ENCODE assay signal across 8 mouse cellular contexts in the genomic region with DNA sequence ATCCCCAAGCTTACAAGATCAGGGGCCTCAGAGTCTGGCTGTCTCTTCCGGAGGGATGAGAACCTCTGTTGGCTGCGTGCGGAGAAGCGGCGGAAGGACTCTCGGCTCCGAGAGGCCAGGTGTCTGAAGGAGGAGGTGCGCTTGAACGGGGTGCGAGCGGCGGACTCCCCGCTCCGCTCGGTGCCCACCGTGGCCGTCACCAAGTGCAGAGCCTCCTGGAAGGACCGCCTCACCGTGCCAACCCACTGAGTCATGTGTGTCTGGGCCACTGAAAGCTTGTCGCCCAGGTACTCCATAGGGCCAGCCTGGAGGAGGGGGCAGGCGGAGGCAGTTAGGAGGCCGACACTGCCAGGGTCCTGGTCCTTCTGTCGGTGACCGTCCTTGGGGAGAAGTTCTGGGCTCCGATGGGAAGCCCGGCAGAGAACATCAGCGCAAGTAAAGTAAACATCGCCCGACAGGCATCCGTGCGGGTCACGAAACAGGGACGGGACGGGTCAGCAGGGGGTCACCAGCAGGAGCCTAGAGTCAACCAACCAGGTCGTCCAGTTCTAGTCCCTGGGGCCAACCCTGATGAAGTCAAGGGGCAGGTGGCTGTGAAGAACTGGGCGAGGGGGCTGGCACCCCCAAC. TPM values are rescaled to one million over a fixed set of nuclear protein-coding genes. Genes with fewer than 3 reads are reported as not detected.
DNase-seq lines count a peak whose midpoint lies in the region; ATAC-seq and TF ChIP-seq lines count a peak whose summit lies in the region.

No protein-coding gene starts in this region.

- peak overlapping the region; percentile 46 for H3K4me3 ChIP-seq in kidney, adult 2 months (ENCODE audit: insufficient read depth, low read depth, low read length)
- H3K4me3 ChIP-seq in heart, postnatal 0 days (ENCODE audit: low read depth, low read length), result peak overlapping the region; percentile 62
- peak overlapping the region; percentile 47 for H3K4me3 ChIP-seq in lung, embryonic 14.5 days (ENCODE audit: low read depth, low read length)
- peak overlapping the region; percentile 48 for H3K4me3 ChIP-seq in stomach, postnatal 0 days (ENCODE audit: low read depth, low read length)

- intact Hi-C loops in left cerebral cortex, postnatal 10 days (cut with DNase I), result loop anchor here (5.0 kb wide), 1 partner anchor 36 kb away; no protein-coding TSS in a partner anchor

- H3K27me3 ChIP-seq in kidney, adult 2 months (replicated peaks; ENCODE audit: control insufficient read depth, insufficient read depth, low read length), result no peaks in the 10 kb centered on the region
- no peaks in the 10 kb centered on the region for H3K27me3 ChIP-seq in heart, postnatal 0 days (ENCODE audit: control insufficient read depth, insufficient read depth, low read length)
- peaks cover 10% of the 10 kb centered on the region for H3K27me3 ChIP-seq in lung, embryonic 14.5 days (ENCODE audit: insufficient read depth, low read length)
- H3K27me3 ChIP-seq in stomach, postnatal 0 days (ENCODE audit: control insufficient read depth, insufficient read depth, low read length), result no peaks in the 10 kb centered on the region

- TF ChIP-seq CTCF in kidney, adult 2 months (conservative IDR thresholded peaks at IDR 0.05; ENCODE audit: insufficient read depth, insufficient read length, low read depth, low read length), result no peak
- no peak for TF ChIP-seq CTCF in heart, postnatal 0 days (IDR thresholded peaks at IDR 0.05; ENCODE audit: low read depth)
- no peak for TF ChIP-seq CTCF in lung, embryonic 14.5 days (IDR thresholded peaks at IDR 0.05; ENCODE audit: low read depth)
- no peak for TF ChIP-seq CTCF in stomach, postnatal 0 days (IDR thresholded peaks at IDR 0.05; ENCODE audit: low read depth)

- no peak; the same call in 1 of the 2 replicates for ATAC-seq in heart, postnatal 0 days (ENCODE audit: insufficient read depth, low read depth)
- ATAC-seq in lung, embryonic 14.5 days (ENCODE audit: insufficient read depth), result 0 out of 2 replicates have a peak, but pooled peaks have one; percentile 6
- peak; percentile 23 for ATAC-seq in stomach, postnatal 0 days (ENCODE audit: low FRiP score, low TSS enrichment)

- H3K4me2 ChIP-seq in heart, postnatal 0 days (ENCODE audit: low read depth, low read length), result peak overlapping the region; percentile 83
- peak overlapping the region; percentile 94 for H3K4me2 ChIP-seq in lung, embryonic 14.5 days
- H3K4me2 ChIP-seq in stomach, postnatal 0 days (replicated peaks; ENCODE audit: low read depth), result peak overlapping the region; percentile 92

- H3K27ac ChIP-seq in kidney, adult 2 months (ENCODE audit: insufficient read depth, low read depth, low read length), result no peak overlapping the region
- peak overlapping the region; percentile 94 for H3K27ac ChIP-seq in heart, postnatal 0 days (ENCODE audit: low read depth)
- peak overlapping the region; percentile 95 for H3K27ac ChIP-seq in lung, embryonic 14.5 days (ENCODE audit: low read depth)
- H3K27ac ChIP-seq in stomach, postnatal 0 days (replicated peaks), result peak overlapping the region; percentile 90

- no peaks in the 10 kb centered on the region for H3K36me3 ChIP-seq in kidney, adult 2 months (ENCODE audit: control insufficient read depth, insufficient read depth, low read length)
- no peaks in the 10 kb centered on the region for H3K36me3 ChIP-seq in heart, postnatal 0 days (replicated peaks; ENCODE audit: control insufficient read depth, insufficient read depth, low read length)
- H3K36me3 ChIP-seq in lung, embryonic 14.5 days (ENCODE audit: insufficient read depth), result no peaks in the 10 kb centered on the region
- no peaks in the 10 kb centered on the region for H3K36me3 ChIP-seq in stomach, postnatal 0 days (ENCODE audit: control insufficient read depth, insufficient read depth, low read length)

- H3K9ac ChIP-seq in heart, postnatal 0 days (replicated peaks; ENCODE audit: low read depth, low read length), result peak overlapping the region; percentile 75
- peak overlapping the region; percentile 64 for H3K9ac ChIP-seq in lung, embryonic 14.5 days
- peak overlapping the region; percentile 67 for H3K9ac ChIP-seq in stomach, postnatal 0 days (ENCODE audit: low read length)

- no peak for TF ChIP-seq POLR2A in kidney, adult 2 months (IDR thresholded peaks at IDR 0.05; ENCODE audit: low read depth, low read length)

- 51% methylated on average over 36 of the region's 36 CpGs for WGBS in kidney, adult 2 months
- 2% methylated on average over 35 of the region's 36 CpGs for WGBS in heart, postnatal 0 days
- WGBS in lung, embryonic 14.5 days, result 4% methylated on average over 36 of the region's 36 CpGs
- 6% methylated on average over 36 of the region's 36 CpGs for WGBS in stomach, postnatal 0 days

- no peak for DNase-seq in kidney, adult 2 months
- no peak for DNase-seq in kidney, postnatal 14 days
- peak; percentile 55 for DNase-seq in brain, adult 2 months (ENCODE audit: low read depth, low spot score)
- no peak for DNase-seq in heart, postnatal 0 days (ENCODE audit: low spot score)
- no peak for DNase-seq in lung, embryonic 14.5 days
- peak; percentile 56 for DNase-seq in stomach, postnatal 0 days (ENCODE audit: low spot score)
- DNase-seq in left cerebral cortex, postnatal 10 days (ENCODE audit: extremely low spot score in 1 of 2, low spot score in 2 of 2), result no peak
- DNase-seq in layer of hippocampus, adult 9-10 months (ENCODE audit: low spot score), result no peak

- H3K4me1 ChIP-seq in kidney, adult 2 months (ENCODE audit: control insufficient read depth, insufficient read depth, low read length), result no peaks in the 10 kb centered on the region
- H3K4me1 ChIP-seq in heart, postnatal 0 days (ENCODE audit: control insufficient read depth, insufficient read depth), result peaks cover 32% of the 10 kb centered on the region
- H3K4me1 ChIP-seq in lung, embryonic 14.5 days (ENCODE audit: insufficient read depth), result peaks cover 20% of the 10 kb centered on the region; the same call in 1 of the 2 replicates
- H3K4me1 ChIP-seq in stomach, postnatal 0 days (replicated peaks; ENCODE audit: control insufficient read depth, insufficient read depth), result no peaks in the 10 kb centered on the region

- 0 out of 2 replicates have a peak, but pooled peaks cover 5% of the 10 kb centered on the region for H3K9me3 ChIP-seq in heart, postnatal 0 days (replicated peaks; ENCODE audit: control insufficient read depth, low read length)
- 0 out of 2 replicates have a peak, but pooled peaks cover 3% of the 10 kb centered on the region for H3K9me3 ChIP-seq in lung, embryonic 14.5 days (ENCODE audit: low read depth, low read length)
- H3K9me3 ChIP-seq in stomach, postnatal 0 days (ENCODE audit: control insufficient read depth, low read length), result no peaks in the 10 kb centered on the region

- TF ChIP-seq EP300 in heart, postnatal 0 days (IDR thresholded peaks at IDR 0.05; ENCODE audit: low read depth), result no peak
- no peak for TF ChIP-seq EP300 in stomach, postnatal 0 days (optimal IDR thresholded peaks at IDR 0.05)

RNA-seq across cellular contexts. Expression of a gene that starts 56.4 kb away (rescaled TPM):
- polyA plus RNA-seq in kidney, adult 2 months (2012; rRNA removed), result 1.5 and 2.8 TPM in 2 replicates
- not detected in 2 replicates for total RNA-seq in heart, postnatal 0 days (2014; rRNA removed; ENCODE audit: low replicate concordance)
- polyA plus RNA-seq in heart, postnatal 0 days (2015; fragmentation: Nextera tagmentation; extraction: Ambion mirVana), result 0.77 and 0.89 TPM in 2 replicates
- 0.46 and 1.1 TPM in 2 replicates for polyA plus RNA-seq in lung, embryonic 14.5 days (2014; fragmentation: Nextera tagmentation; extraction: Ambion mirVana)
- polyA plus RNA-seq in stomach, postnatal 0 days (2015; fragmentation: Nextera tagmentation; extraction: Ambion mirVana), result 0.52 and 0.64 TPM in 2 replicates
- total RNA-seq in left cerebral cortex, postnatal 10 days (2021), result 1 to 10 TPM; 1.6 to 3.4 TPM

Comparison
In these comparisons a context has a peak if more than half of its experiments do, and no peak if none do; other contexts are left out.
1. DNase-seq: peak in brain, adult 2 months (single experiment) and stomach, postnatal 0 days (single experiment); none in kidney, adult 2 months (single experiment), kidney, postnatal 14 days (single experiment), heart, postnatal 0 days (single experiment), lung, embryonic 14.5 days (single experiment), left cerebral cortex, postnatal 10 days (0 of 2) and layer of hippocampus, adult 9-10 months (single experiment).
2. Peak in every context shown above with its lines, with median percentiles within 50 percentile points of each other: H3K4me3 ChIP-seq, H3K4me2 ChIP-seq and H3K9ac ChIP-seq.